Mouse (Mus musculus): ENCODE measurements around the gene Tmem117.

The Tmem117 gene

DNA sequence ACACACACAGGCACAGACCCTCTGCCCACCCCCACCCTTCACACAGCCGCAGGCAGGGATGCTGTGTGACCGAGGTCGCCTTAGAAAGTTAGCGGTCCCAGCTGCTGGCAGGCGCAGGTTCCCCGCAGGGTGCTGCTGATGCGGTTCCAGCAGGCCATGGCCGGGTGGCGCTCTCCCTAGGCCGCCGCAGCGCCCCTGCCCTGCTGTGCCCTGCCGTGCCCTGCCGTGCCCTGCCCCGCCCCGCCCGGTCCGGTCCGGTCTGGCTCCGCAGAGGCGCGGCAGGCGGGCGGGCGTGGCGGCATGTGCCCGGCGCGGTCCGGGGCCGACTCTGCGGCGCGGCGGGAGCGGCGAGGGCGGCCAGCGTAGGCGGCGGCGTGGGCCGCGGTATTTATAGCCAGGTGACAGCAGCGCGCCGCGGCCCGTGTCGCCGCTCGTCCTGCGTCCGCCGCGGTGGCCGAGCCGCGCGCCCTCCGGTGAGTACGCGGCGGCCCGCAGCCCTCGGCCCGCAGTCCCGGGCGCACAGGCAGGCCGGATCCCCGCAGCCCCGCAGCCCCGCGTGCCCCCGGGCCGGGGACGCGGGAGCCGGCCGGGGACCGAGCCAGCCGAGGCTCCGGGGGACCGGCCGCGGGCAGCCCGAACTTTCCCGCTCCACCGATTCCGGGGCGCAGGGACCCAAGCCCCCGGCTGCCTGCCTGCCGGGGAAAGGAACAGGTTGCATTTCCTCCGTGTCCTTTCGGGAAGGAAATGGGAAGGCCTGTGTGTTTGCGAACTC lies at the start of gene Tmem117:
Tmem117 (plus strand) TSS at position 403 of the 772 bp plus-strand sequence.
- DNase-seq (ENCODE audit: low read depth, low spot score) = no peak

DNA sequence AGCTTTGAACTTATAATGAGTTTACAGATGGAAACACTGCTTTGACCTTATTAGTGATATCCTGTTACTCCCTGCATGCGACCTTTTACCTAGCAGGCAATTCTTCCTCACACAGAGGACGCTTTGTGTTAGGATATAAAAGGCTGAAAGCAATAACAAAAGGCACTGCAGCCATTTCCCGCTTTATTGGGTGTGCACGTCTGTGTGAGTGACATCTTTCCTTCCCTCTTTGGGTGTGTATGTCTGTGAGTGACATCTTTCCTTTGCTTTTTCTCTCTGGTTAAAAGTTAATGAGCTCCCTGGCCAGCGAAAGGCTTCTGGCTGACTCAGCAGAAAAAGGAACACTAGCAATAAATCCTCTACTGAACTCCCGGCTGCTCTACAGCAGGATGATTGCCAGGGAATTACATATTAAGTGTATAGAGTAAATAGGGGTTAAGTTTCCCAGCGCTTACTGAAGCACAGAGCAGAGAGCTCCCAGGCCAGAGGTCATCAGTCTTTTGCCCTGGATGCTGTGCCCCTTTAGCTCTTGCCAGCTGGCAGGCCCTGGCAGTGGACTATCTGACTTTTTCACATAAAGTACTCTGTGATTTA lies 46.9 kb upstream of the Tmem117 start:
- DNase-seq (ENCODE audit: low read depth, low spot score) = no peak

DNA sequence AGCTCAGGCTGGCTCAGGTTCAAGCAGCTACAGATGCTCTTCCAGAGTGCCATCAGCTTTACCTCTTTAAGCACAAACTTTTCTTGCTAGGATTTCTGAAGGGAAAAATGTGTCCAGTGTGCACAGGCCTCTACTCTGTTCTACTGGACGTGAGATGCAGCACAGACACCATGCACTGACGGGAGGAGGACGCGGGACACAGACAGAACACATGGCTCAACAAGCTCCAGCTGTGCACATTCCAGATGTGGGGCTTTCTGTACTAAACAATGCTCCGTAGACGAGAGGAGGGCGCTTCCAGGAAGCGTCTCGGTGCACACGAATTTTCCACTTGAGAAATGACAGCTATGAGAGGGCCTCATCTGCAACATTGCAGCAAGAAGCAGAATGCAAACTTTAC lies 45.9 kb upstream of the Tmem117 start:
- no peak for DNase-seq (ENCODE audit: low read depth, low spot score)

DNA sequence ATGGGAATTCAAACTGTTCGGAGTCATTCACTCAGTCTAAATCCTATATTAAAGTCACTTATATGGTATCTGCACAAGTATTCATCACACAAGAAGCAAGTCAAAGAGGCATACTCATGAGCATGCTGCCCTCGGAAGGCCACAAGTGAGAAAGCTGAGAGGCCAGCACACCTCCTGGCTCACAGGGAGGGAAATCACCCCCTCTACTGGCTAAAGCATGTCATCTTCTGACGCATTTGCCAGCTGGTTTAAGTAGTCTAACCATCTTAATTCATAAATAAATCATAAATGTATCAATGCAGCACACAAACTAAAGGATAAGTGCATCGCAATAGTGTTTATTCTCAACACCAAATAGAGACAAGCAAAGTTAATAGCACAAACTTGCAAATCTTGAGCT lies 44.3 kb upstream of the Tmem117 start:
- DNase-seq (ENCODE audit: low read depth, low spot score) = no peak

DNA sequence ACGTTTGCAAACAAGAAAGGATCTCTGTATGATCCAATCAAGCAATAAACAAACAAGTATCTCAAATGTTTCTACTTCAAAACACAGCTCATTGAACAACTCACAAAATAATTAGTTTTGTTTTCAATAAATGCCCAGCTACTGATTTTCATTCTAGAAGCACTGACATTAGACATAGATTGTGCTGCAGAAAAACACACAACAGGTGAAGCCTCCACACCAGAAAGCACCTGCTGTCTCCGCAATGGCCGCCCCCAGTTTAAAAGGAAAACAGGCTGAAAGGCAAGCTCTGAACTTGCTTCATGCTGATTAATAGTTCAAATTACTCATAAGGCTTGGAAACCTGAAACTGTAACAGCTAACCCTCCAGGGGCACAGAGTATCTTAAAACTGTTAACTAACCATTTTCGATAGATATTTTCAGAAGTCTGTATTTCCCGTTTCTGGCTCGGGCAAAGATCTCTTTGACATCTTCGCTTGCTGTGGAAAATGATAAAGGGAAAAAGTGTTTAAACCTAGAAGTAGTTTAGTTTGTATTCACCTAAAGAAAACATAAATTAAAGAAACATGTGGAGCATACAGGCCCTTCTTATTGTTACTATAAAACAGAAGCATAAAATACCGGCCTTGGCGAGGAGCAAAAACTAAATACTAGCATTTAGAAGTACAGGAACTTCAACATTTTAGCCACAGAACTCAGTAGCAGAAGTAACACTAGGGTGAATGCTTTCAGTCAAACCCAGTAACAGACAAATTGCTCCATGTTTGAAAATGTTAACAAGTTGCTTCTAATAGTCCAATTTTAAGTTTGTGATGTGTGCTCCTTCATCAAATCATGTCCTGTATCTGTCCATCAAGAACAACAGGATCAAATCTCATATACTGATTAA lies 41.0 kb upstream of the Tmem117 start:
- no peak for DNase-seq (ENCODE audit: low read depth, low spot score)

DNA sequence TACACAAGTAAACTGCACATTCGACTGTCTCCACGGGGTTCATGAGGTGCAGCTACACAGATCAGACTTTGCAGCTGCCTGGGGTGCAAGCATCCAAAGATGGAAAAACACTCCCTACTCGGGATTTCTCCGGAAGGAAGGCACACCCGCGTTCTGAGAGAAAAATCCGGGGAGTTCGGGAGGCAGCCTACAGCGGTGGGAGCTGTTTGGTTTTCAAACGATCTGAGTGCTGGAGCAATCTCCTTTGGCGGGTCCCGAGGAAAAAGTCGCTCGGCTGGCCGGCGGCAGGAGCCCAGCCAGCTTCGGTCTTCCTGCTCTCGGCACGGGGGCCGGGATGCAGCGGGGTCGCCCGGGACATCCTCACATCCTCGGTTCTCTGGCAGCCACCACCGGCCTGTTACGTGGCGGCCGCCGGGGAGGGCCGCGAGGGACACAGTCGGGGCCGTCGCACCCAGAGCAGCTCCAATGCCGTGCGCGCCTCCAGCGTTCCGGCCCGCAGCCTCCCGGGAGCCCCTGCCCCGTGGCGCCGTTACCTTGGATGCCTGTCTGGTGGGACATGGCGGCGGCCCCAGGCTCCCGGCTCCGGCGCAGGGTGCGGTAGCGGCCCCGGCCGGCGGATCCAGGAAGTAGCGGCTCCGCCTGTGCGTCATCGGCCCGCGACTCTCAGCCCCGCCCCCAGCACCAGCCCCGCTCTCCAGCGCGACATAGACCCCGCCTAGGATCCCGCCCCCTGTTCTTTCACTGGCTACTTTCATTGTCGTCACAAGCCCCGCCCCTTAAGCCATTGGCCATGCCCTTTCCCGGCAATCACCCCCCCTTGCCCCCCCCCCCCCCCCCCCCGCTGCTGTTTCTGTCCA lies 39.6 kb upstream of the Tmem117 start, which contains the start of gene Twf1:
Twf1 (minus strand) TSS at position 671 of the 857 bp plus-strand sequence.
- DNase-seq (ENCODE audit: low read depth, low spot score) = peak; percentile 97

DNA sequence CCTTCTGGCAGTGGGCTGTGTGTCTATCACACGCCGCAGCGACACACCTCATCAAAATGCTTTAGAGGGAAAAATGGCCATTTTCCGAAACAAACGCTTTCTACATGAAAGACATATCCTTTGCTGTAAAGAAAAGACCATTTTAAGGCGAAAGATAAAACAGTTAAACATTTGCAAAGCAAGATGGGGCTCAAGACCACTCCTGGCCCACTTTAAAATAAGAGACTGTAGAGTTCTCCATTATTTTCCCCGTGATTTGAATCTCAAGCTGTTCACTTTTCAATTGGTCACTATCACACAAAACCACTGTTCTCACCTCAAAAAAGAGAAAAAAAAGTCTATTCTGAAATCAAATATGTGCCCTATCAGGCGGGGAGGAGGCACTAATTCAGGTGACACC lies 38.9 kb upstream of the Tmem117 start:
- DNase-seq (ENCODE audit: low read depth, low spot score) = no peak

DNA sequence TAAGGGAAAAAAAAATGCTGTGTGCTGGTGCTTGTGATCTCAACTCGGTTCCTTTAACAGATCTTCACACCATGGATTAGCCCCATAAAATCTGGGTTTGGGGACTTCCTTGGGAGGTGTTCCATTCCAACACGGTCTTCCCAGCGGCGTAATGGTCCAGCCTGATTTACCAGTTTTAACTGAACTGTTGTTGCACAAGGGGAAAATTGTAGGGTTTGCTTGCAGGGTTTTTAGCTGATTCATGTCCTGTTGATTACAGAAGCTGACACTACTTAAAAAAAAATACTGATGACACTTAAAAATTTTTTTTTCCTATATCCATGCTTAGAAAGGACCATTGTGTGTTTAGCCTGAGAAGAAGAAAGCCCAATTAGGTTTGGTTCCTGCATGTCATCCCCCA lies 37.7 kb upstream of the Tmem117 start:
- no peak for DNase-seq (ENCODE audit: low read depth, low spot score)

DNA sequence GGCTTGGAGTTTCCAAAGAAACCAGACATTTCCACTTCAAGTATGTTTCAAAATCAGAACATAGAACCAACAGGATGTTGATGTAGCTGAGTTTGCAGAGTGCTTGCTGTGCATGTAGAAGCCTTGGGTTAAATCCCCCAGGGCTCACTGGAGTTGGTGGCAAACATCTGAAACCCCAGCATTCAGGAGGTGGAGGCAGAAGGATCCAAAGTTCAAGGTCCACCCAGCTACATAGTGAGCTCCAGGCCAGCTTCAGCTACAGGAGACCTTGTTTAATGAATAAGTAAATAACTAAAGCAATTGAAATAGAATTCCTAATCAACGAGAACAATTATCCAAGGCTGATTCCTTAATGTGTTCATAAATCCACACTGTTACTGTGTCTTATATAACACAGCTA lies 35.4 kb upstream of the Tmem117 start:
- no peak for DNase-seq (ENCODE audit: low read depth, low spot score)

DNA sequence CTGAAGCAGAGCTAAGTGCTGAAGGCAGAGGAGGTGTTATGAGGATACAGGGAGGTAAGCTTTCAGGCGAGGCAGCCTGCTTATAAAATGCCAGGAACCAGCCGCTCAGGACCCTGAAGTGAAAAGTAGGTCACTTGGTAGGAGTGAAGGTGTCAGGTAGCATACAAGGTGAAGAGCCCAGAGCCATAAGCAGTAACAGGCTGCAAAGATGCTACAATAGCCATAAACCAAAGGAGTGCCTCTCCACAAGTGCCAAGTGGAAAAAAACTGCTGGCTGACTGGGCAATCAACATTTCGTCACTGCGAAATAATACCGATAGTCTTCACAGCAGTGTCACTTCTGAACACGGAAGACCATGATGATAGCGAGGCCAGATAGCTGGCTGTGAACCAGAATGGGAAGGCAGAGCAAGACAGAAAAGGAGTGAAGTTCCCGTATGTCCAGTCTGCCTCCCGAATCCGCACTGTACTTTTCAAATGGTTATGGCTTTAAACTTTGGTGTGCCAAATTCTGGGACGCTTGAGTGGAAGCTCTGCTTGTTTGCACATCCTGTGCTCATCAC lies 28.8 kb upstream of the Tmem117 start:
- no peak for DNase-seq (ENCODE audit: low read depth, low spot score)

DNA sequence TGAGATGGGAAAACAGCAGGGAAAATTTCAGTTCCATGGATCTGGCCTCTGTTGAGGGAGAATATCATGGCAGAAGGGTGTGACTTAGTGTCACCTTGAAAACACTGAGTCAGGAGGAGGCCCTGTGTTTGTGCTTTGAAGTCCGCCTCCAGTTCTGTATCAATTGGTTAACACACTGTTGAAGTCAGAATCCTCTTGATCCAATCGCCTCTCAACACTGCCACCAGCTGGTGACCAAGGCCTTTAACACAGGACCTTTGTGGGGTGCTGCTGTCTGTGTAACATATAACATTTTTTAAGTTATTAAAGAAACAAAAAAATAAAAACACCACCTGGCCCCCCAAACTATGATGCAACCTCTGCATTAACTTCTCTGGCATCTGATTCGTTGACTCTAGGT lies 27.7 kb upstream of the Tmem117 start:
- DNase-seq (ENCODE audit: low read depth, low spot score) = peak; percentile 74

DNA sequence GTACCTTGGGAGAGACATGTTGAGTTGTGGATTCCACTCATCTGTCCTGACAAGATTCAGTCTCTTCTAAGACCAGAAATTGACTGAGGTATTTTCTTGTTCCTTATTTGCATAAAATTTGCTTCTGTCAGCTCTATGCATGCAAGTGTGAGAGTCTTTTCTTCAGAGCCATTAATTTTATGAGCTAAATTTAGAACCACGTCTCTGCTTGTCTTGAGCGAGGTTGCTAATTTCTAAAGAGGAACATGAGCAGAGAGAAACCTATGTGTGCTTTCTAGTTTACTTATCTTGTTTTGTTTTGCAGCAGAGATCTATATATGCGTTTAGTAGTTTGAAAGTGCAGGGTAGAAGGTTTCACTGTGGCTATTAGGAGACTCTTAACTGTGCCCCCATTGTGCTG lies 26.6 kb upstream of the Tmem117 start:
- DNase-seq (ENCODE audit: low read depth, low spot score) = no peak

DNA sequence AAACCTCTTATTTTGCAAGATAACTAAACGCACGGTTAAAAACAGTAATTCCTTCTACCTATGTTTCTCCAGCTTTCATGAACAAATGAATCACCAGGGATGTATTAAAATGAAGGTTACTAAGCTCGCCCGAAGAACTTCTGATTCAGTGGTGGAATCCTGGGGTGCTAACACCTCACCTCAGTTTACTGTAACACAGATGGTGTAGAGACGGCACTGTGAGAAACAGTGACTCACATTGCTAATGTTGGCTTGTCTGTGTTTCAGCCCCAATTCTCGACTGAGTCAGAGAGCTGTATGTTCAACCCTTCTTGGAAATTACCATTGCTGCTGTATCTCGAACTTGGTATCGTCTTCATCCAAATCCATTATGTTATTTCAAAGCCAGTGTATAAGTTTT lies 21.3 kb upstream of the Tmem117 start:
- DNase-seq (ENCODE audit: low read depth, low spot score) = no peak

DNA sequence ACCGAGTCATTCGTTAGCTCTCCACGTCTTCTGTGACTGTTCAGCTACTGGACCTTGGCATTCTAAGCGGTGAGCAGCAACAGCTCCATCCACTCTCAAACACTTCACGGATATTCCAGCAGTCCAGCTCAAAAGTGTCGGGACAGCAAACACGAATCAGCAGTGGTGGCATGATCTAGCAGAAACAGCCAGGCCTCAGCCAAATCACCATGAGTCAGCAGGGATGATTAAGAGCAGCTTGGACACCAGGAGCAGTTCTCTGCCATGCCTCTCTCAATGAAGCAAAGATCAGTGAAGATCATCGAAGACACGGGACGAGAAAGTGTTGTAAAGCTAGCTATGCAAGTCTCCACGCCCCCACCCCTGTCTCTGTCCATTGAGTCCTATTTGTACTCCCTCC lies 13.0 kb upstream of the Tmem117 start:
- no peak for DNase-seq (ENCODE audit: low read depth, low spot score)

DNA sequence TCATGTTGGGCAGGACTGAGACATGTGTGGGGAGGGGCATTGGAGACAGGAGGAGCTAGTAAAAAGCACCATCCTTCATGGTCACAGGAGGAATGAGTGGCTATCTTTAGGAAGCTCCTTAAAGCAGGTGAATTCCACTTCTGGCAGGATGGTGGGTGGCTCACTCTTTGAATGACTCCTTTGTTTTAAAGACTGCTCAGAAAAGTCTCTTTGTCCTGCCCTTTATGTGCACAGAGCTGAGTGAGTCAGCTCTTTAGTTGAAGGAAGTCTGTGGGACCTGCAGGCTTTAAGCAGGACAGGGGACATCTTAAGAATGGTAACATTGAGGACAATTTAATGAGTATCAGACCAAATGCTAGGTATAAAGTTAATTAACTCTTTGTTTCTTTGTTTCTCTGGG lies 8.1 kb upstream of the Tmem117 start:
- DNase-seq (ENCODE audit: low read depth, low spot score) = no peak

DNA sequence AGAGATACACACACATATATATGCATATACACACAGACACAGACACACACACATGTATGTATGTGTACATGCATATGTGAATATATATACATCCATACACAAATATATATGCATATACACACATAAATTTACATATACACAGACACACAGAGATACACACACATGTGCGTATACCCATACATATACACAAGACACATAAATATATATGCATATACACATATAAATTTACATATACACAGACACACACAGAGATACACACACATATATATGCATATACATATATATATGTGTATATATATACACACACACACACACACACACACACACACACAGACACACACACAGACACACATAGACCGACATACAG lies 586 bp upstream of the Tmem117 start:
- DNase-seq (ENCODE audit: low read depth, low spot score) = no peak

DNA sequence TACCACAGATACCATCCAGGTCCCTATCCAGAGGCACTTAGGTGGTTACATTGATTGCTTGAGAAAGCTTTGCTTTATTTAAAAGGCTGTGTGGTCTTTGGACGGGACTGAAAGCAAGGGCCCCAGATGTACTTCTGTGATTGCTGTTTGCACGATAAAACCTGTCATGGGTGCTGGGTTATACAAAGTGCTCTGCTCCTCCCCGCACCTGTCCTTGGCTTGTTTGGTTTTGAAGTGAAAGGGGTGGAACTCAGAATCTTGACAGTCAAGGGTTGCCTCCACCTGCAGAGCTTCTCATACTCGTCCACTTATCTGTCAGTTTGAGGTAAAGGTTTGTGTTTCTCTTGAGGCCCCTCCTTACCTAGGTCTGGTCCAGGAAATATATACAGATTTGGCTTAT lies 1.5 kb downstream of the Tmem117 start:
- no peak for DNase-seq (ENCODE audit: low read depth, low spot score)

DNA sequence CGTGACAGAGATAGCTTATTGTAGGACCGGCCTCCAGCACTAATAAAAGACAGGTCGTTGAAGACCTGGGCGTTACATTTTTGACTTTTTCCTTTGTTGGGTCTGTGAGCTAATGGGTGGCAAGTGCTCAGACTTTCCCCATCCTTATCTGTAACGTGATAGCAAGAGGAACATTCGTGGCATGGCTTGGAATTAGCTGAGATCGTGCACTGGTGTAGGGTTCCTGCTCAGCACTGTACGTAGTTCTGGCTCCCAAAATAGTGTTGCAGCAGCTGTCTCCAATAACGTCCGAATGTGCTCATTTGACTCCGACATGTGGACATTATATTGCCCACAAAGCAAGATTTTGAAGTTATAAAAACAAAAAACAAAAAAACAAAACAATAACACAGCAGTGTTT lies 5.5 kb downstream of the Tmem117 start:
- no peak for DNase-seq (ENCODE audit: low read depth, low spot score)

DNA sequence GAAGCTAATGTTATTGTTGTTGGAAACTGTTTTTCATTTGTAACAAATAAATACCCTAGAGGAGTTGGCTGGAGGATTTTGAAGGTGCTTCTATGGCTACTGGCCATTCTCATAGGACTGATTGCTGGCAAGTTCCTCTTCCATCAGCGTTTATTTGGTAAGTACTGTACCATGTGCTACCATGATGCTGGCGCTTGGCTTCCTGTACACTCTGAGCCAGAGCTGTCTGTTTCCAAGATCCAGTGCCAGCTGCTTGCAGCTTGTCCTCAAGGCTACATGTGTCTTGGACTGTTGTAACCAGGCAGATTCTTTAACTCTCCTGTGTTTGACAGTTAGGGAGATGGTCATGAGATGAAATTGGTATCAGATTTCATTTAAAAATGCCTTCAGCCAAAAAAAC lies 9.2 kb downstream of the Tmem117 start:
- no peak for DNase-seq (ENCODE audit: low read depth, low spot score)

DNA sequence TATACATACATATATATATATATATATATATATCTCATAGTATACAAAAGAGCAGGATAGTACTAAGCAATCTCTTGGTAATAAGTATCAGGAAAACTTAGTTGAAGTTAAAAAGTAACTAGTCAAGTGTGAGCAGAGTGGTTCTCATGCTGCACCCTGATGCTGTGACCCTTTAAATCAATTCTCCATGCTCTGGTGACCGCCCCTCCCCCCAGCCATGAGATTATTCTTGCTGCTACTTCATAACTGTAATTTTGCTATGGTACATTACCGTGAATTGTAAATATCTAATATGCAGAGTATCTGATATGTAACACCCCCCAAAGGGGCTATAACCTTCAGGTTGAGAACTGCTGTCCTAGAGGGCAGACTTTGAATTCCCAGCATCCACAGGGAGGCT lies 10.1 kb downstream of the Tmem117 start:
- DNase-seq (ENCODE audit: low read depth, low spot score) = no peak

DNA sequence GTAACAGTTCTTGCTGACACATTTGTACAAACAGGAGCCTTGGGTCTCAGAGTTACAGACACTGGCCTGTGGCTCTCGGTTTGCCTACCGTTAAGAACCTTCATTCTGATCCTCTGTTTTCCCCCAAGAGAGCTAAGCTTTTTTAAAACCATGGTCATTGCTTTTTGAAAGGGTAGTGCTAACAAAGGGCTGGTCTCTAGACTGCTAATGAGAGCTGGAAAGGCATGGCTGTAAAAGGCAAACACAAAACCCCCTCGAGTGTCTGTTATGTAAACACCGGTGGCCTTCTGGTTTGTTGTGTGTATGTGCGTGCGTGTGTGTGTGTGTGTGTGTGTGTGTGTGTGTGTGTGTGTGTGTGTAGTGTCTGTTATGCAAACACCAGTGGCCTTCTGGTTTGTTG lies 17.0 kb downstream of the Tmem117 start:
- no peak for DNase-seq (ENCODE audit: low read depth, low spot score)
